Mouse (Mus musculus): ENCODE data around the gene Arcn1. TPM values are rescaled to one million over a fixed set of nuclear protein-coding genes. Genes with fewer than 3 reads are reported as not detected.

Gene Arcn1
- polyA plus RNA-seq, 1 experiment = 50.9 TPM

DNA sequence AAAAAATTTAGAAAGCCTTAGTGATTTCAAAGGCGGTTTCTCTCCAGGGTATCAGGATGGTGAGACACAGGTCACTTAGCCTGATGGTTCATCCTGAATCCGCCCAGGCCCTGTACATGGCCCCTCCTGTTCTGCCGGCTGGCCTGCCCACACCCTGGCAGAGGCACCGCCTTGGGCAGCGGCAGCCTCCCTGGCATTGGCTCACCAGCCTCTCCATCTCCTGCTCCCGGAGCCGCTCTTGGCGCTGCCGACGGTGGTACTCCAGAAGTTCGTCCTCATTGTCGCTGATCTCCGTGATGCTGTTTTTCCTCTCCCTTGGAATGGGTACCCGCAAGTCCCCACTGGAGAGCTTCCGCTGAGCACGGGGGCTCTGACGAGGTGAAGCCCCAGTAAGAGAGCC, 52.5 kb downstream of the Arcn1 start:
- 90% methylated on average over 17 of the region's 17 CpGs for WGBS
- no peaks in the 10 kb centered on the region for H3K27me3 ChIP-seq (replicated peaks; ENCODE audit: control insufficient read depth, insufficient read depth, low read length)

GRCm38 (mm10) chr9:44713574-44713973, 54.1 kb downstream of the Arcn1 start:
- DNase-seq = no peak
- no peaks in the 10 kb centered on the region; the same call in 1 of the 2 replicates for H3K36me3 ChIP-seq (ENCODE audit: control insufficient read depth, insufficient read depth, low read length)
- no peak overlapping the region for H3K27ac ChIP-seq (ENCODE audit: insufficient read depth, low read depth, low read length)
- H3K4me1 ChIP-seq (ENCODE audit: control insufficient read depth, insufficient read depth, low read length) = peaks cover 13% of the 10 kb centered on the region; the same call in 1 of the 2 replicates
- H3K27me3 ChIP-seq (replicated peaks; ENCODE audit: control insufficient read depth, insufficient read depth, low read length) = no peaks in the 10 kb centered on the region
- 80% methylated on average over 2 of the region's 2 CpGs for WGBS
- no peak overlapping the region for H3K4me3 ChIP-seq (ENCODE audit: insufficient read depth, low read depth, low read length)
- TF ChIP-seq CTCF (conservative IDR thresholded peaks at IDR 0.05; ENCODE audit: insufficient read depth, insufficient read length, low read depth, low read length) (no peak), POLR2A (IDR thresholded peaks at IDR 0.05; ENCODE audit: low read depth, low read length) (no peak)

More for the DNA sequence above, 52.5 kb downstream of the Arcn1 start:
- TF ChIP-seq CTCF (conservative IDR thresholded peaks at IDR 0.05; ENCODE audit: insufficient read depth, insufficient read length, low read depth, low read length) (no peak), POLR2A (IDR thresholded peaks at IDR 0.05; ENCODE audit: low read depth, low read length) (no peak)
- no peak for DNase-seq
- Histone ChIP-seq H3K4me1 (ENCODE audit: control insufficient read depth, insufficient read depth, low read length) (peaks cover 11% of the 10 kb centered on the region), H3K27ac (ENCODE audit: insufficient read depth, low read depth, low read length) (no peak overlapping the region), H3K36me3 (ENCODE audit: control insufficient read depth, insufficient read depth, low read length) (no peaks in the 10 kb centered on the region; the same call in 1 of the 2 replicates), H3K4me3 (ENCODE audit: insufficient read depth, low read depth, low read length) (no peak overlapping the region)

DNA sequence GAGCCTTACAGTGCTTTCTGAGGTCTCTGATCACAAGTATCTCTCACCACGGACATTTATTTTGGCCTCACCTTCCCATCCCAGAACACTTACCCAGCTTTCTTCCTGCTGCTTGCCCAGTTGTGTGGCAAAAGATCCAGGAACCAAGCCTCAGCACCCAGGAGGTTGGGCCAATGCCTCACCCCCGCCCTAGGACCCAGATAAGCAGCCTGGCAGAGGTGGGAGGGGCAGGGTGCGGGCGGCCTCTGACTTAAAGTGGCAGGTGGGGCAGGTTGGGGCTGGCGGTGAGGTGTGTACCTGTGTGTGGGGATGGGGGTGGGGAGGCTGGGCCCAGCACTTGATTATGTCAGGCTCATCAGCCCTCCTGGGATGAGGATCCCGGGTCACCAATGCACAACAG, 54.6 kb downstream of the Arcn1 start:
- no peaks in the 10 kb centered on the region; the same call in 1 of the 2 replicates for H3K36me3 ChIP-seq (ENCODE audit: control insufficient read depth, insufficient read depth, low read length)
- TF ChIP-seq POLR2A (IDR thresholded peaks at IDR 0.05; ENCODE audit: low read depth, low read length) (no peak), CTCF (conservative IDR thresholded peaks at IDR 0.05; ENCODE audit: insufficient read depth, insufficient read length, low read depth, low read length) (no peak)
- DNase-seq = no peak
- no peaks in the 10 kb centered on the region for H3K27me3 ChIP-seq (replicated peaks; ENCODE audit: control insufficient read depth, insufficient read depth, low read length)
- 82% methylated on average over 6 of the region's 6 CpGs for WGBS
- H3K27ac ChIP-seq (ENCODE audit: insufficient read depth, low read depth, low read length) = no peak overlapping the region
- peaks cover 14% of the 10 kb centered on the region for H3K4me1 ChIP-seq (ENCODE audit: control insufficient read depth, insufficient read depth, low read length)
- no peak overlapping the region for H3K4me3 ChIP-seq (ENCODE audit: insufficient read depth, low read depth, low read length)

GRCm38 (mm10) chr9:44711602-44712001, 56.0 kb downstream of the Arcn1 start:
- WGBS = 86% methylated on average over 17 of the region's 17 CpGs
- Histone ChIP-seq H3K4me1 (ENCODE audit: control insufficient read depth, insufficient read depth, low read length) (peaks cover 7% of the 10 kb centered on the region), H3K4me3 (ENCODE audit: insufficient read depth, low read depth, low read length) (no peak overlapping the region), H3K36me3 (ENCODE audit: control insufficient read depth, insufficient read depth, low read length) (no peaks in the 10 kb centered on the region; the same call in 1 of the 2 replicates), H3K27ac (ENCODE audit: insufficient read depth, low read depth, low read length) (no peak overlapping the region), H3K27me3 (replicated peaks; ENCODE audit: control insufficient read depth, insufficient read depth, low read length) (no peaks in the 10 kb centered on the region)
- TF ChIP-seq POLR2A (IDR thresholded peaks at IDR 0.05; ENCODE audit: low read depth, low read length) = no peak
- TF ChIP-seq CTCF (conservative IDR thresholded peaks at IDR 0.05; ENCODE audit: insufficient read depth, insufficient read length, low read depth, low read length) = no peak
- DNase-seq = no peak

- Histone ChIP-seq H3K36me3 (ENCODE audit: control insufficient read depth, insufficient read depth, low read length) (no peaks in the 10 kb centered on the region; the same call in 1 of the 2 replicates), H3K27me3 (replicated peaks; ENCODE audit: control insufficient read depth, insufficient read depth, low read length) (no peaks in the 10 kb centered on the region), H3K27ac (ENCODE audit: insufficient read depth, low read depth, low read length) (no peak overlapping the region), H3K4me1 (ENCODE audit: control insufficient read depth, insufficient read depth, low read length) (peaks cover 7% of the 10 kb centered on the region), H3K4me3 (ENCODE audit: insufficient read depth, low read depth, low read length) (no peak overlapping the region)
- TF ChIP-seq CTCF (conservative IDR thresholded peaks at IDR 0.05; ENCODE audit: insufficient read depth, insufficient read length, low read depth, low read length) (no peak), POLR2A (IDR thresholded peaks at IDR 0.05; ENCODE audit: low read depth, low read length) (no peak)
- no peak for DNase-seq
- WGBS = 83% methylated on average over 5 of the region's 5 CpGs
These were observed 57.4 kb downstream of the Arcn1 start for GRCm38 (mm10) chr9:44710213-44710612.

DNA sequence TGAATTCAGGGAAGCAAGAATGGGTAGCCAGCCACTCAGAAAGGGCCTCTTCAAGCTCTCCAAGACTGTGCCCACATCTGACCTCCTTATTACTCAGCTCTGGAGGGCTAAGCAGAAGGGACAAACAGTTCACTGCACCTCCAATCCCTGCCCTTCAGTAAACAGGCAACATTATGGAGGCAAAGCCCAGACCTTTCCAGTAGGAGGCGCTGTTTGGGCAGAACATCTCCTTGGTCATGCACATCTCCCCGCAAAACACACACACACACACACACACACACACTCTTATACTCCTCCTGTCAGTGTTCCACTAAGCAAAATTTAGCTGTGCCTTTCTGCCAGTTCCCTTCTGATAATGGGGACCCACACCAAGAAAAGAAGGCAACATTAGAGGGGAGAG, 58.0 kb downstream of the Arcn1 start:
- no peak for TF ChIP-seq POLR2A (IDR thresholded peaks at IDR 0.05; ENCODE audit: low read depth, low read length)
- TF ChIP-seq CTCF (conservative IDR thresholded peaks at IDR 0.05; ENCODE audit: insufficient read depth, insufficient read length, low read depth, low read length) = peak; percentile 80
- Histone ChIP-seq H3K36me3 (ENCODE audit: control insufficient read depth, insufficient read depth, low read length) (no peaks in the 10 kb centered on the region; the same call in 1 of the 2 replicates), H3K4me3 (ENCODE audit: insufficient read depth, low read depth, low read length) (no peak overlapping the region), H3K4me1 (ENCODE audit: control insufficient read depth, insufficient read depth, low read length) (peaks cover 7% of the 10 kb centered on the region), H3K27me3 (replicated peaks; ENCODE audit: control insufficient read depth, insufficient read depth, low read length) (no peaks in the 10 kb centered on the region), H3K27ac (ENCODE audit: insufficient read depth, low read depth, low read length) (no peak overlapping the region)
- 73% methylated on average over 2 of the region's 2 CpGs for WGBS
- DNase-seq = peak; percentile 42

DNA sequence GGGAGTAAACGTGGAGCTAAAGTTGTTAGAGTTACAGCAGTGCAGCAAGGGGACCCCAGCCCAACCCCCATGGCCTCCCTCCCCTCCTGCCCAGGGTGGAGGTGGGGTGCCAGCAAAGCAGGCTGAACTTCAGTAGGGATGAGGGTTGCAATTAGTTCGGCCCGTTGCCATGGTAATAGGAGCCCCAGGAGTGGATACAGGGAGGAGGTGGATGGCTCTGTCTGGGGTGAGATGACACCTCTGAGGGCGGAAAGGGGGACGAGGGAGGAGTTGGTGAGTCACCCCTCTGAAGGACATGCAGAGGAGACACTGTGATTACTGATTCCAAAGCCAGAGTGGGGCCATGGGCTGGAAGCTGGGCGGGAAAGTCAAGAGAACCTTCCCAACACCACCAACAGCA, 58.7 kb downstream of the Arcn1 start:
- Histone ChIP-seq H3K4me1 (ENCODE audit: control insufficient read depth, insufficient read depth, low read length) (peaks cover 7% of the 10 kb centered on the region), H3K36me3 (ENCODE audit: control insufficient read depth, insufficient read depth, low read length) (no peaks in the 10 kb centered on the region; the same call in 1 of the 2 replicates), H3K4me3 (ENCODE audit: insufficient read depth, low read depth, low read length) (no peak overlapping the region), H3K27ac (ENCODE audit: insufficient read depth, low read depth, low read length) (no peak overlapping the region), H3K27me3 (replicated peaks; ENCODE audit: control insufficient read depth, insufficient read depth, low read length) (no peaks in the 10 kb centered on the region)
- WGBS = 42% methylated on average over 6 of the region's 6 CpGs
- TF ChIP-seq POLR2A (IDR thresholded peaks at IDR 0.05; ENCODE audit: low read depth, low read length) (no peak), CTCF (conservative IDR thresholded peaks at IDR 0.05; ENCODE audit: insufficient read depth, insufficient read length, low read depth, low read length) (no peak)
- DNase-seq = no peak
